Mouse (Mus musculus) heart, embryonic 13.5 days (tissue): ENCODE measurements around the gene Fgf22. TPM values are rescaled to one million over a fixed set of nuclear protein-coding genes. Genes with fewer than 3 reads are reported as not detected.

Experiments used
- ATAC-seq: fragments of 200-750 bp; cut with Nextera tagmentation; 2 replicates; pipeline ENCODE4 v1.8.0; 2017; ENCODE audit warnings: moderate TSS enrichment; ENCODE audit not compliant: insufficient number of reproducible peaks, low FRiP score, low TSS enrichment; ENCODE audit errors: extremely low read depth
- H3K27ac ChIP-seq: fragments of 300-500 bp; sonication (generic); replicated peaks from 2 replicates; pipeline ENCODE4 v1.5.1; 2015; ENCODE audit warnings: moderate library complexity, mild to moderate bottlenecking, inconsistent platforms
- H3K27me3 ChIP-seq: fragments of 300-500 bp; sonication (generic); replicated peaks from 2 replicates; pipeline ENCODE4 v1.6.1; 2015; ENCODE audit warnings: mild to moderate bottlenecking, inconsistent platforms
- H3K36me3 ChIP-seq: fragments of 300-500 bp; sonication (generic); 2 replicates; pipeline ENCODE4 v1.6.1; 2015; ENCODE audit warnings: mild to moderate bottlenecking, inconsistent platforms
- H3K4me1 ChIP-seq: fragments of 300-500 bp; sonication (generic); 2 replicates; pipeline ENCODE4 v1.6.1; 2015; ENCODE audit warnings: inconsistent platforms
- H3K4me2 ChIP-seq: fragments of 300-500 bp; sonication (generic); 2 replicates; pipeline ENCODE4 v1.6.1; 2015; ENCODE audit warnings: inconsistent platforms, mild to moderate bottlenecking, moderate library complexity
- H3K4me3 ChIP-seq: fragments of 300-500 bp; sonication (generic); 2 replicates; pipeline ENCODE4 v1.5.1; 2015; ENCODE audit warnings: moderate library complexity, mild to moderate bottlenecking, inconsistent platforms
- H3K9ac ChIP-seq: fragments of 300-500 bp; sonication (generic); 2 replicates; pipeline ENCODE4 v1.6.1; 2015; ENCODE audit warnings: inconsistent platforms, mild to moderate bottlenecking, moderate library complexity
- H3K9me3 ChIP-seq: fragments of 300-500 bp; sonication (generic); 2 replicates; pipeline ENCODE4 v1.6.1; 2016; ENCODE audit warnings: inconsistent platforms
- WGBS: fragments of 180-500 bp; shearing (Covaris S2); methylation state at CpG from one replicate; pipeline ENCODE4 v1.1.7; 2015; ENCODE audit warnings: mixed read lengths; 5-methylcytosine and 5-hydroxymethylcytosine counted together
- polyA plus RNA-seq: library from polyadenylated mRNA; unstranded; fragments of >200 nt; fragmentation: Nextera tagmentation; extraction: Ambion mirVana; gene quantifications from 2 replicates; pipeline ENCODE4 v1.2.1, GENCODE M21; 2015

The Fgf22 gene
- polyA plus RNA-seq, 1 experiment from 2014 or later = not detected

DNA sequence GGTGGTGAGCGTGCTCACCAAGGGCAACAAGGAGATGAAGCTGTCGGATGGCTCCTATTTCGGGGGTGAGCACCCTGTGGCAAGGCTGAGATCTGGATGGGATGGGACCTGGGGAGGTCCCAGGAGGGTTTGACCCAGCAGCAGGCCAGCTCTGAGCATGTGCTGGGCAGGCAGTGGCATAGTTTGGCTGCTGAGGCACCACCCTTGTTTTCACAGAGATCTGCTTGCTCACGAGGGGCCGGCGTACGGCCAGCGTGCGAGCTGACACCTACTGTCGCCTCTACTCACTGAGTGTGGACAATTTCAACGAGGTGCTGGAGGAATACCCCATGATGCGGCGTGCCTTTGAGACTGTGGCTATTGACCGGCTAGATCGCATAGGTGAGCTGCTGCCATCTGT, 21.0 kb upstream of the Fgf22 start:
- H3K4me3 ChIP-seq = no peak overlapping the region
- WGBS = 73% methylated on average over 15 of the region's 15 CpGs
- peaks cover 58% of the 10 kb centered on the region for H3K36me3 ChIP-seq
- H3K4me1 ChIP-seq = peaks cover 12% of the 10 kb centered on the region
- no peak overlapping the region for H3K4me2 ChIP-seq
- peaks cover 35% of the 10 kb centered on the region for H3K27me3 ChIP-seq
- H3K9ac ChIP-seq = no peak overlapping the region
- H3K27ac ChIP-seq = no peak overlapping the region
- H3K9me3 ChIP-seq = peaks cover 41% of the 10 kb centered on the region
- no peak for ATAC-seq

DNA sequence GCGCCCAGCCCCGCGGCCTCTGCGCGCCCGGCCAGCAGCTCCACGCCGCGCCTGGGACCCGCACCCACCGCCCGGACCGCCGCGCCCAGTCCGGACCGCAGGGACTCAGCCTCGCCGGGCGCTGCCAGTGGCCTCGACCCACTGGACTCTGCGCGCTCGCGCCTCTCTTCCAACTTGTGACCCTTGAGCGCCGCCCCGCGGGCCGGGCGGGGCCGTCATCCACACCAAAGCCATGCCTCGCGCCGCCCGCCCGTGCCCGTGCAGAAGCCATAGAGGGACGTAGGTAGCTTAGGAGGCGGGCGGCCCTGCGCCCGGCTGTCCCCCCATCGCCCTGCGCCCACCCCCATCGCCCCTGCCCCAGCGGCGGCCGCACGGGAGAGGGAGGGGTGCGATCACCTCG, 19.5 kb upstream of the Fgf22 start:
- Histone ChIP-seq H3K36me3 (peaks cover 73% of the 10 kb centered on the region), H3K9me3 (peaks cover 56% of the 10 kb centered on the region), H3K4me1 (peaks cover 6% of the 10 kb centered on the region; the same call in 1 of the 2 replicates), H3K4me2 (peak overlapping the region; percentile 44), H3K9ac (no peak overlapping the region), H3K27me3 (peaks cover 30% of the 10 kb centered on the region), H3K27ac (no peak overlapping the region), H3K4me3 (peak overlapping the region; percentile 25)
- 34% methylated on average over 49 of the region's 52 CpGs for WGBS
- ATAC-seq = no peak

DNA sequence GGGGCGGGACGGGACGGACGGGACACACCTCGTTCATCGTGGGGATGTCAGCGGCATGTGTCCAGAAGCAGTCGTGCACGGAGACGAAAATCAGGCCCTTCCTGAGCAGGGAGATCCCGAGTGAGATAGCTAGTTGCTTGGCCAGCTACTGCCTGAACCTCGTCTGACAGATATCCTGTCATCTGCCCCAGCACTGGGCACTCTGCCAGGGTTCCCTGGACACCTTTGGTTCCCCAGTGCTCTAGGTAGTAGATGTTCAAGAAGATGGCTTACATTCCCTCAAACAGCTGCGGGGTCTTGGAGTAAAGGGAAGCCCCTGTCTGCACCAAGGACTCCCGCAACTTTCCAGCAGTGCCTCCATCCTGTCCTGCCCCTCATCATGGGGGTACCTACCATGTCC, 18.2 kb upstream of the Fgf22 start:
- ATAC-seq = no peak
- H3K4me3 ChIP-seq = no peak overlapping the region
- WGBS = 89% methylated on average over 11 of the region's 14 CpGs
- H3K9me3 ChIP-seq = peaks cover 68% of the 10 kb centered on the region
- no peak overlapping the region for H3K9ac ChIP-seq
- H3K27ac ChIP-seq = no peak overlapping the region
- H3K4me2 ChIP-seq = no peak overlapping the region
- H3K4me1 ChIP-seq = peaks cover 6% of the 10 kb centered on the region; the same call in 1 of the 2 replicates
- peaks cover 87% of the 10 kb centered on the region for H3K36me3 ChIP-seq
- peaks cover 30% of the 10 kb centered on the region for H3K27me3 ChIP-seq

DNA sequence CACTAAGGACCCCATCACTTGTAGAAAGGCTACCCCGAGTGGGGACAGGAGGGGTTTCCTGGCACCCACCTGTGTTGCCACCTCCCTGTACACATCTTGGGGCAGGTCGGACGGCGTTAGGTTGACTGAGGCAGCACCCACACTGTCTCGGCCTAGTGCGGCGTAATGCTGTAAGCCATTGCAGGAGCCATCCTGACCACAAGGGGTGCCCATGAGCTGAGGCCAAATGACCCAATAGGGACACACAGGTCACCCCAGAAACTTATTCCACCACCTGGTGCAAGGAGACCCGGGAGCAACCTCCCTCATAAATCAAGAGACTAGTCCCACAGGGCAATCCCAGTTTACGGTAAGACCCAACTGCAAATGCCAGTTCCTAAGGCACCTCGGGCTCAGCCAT, 16.6 kb upstream of the Fgf22 start:
- Histone ChIP-seq H3K4me1 (peaks cover 6% of the 10 kb centered on the region; the same call in 1 of the 2 replicates), H3K27ac (no peak overlapping the region), H3K4me3 (no peak overlapping the region), H3K9ac (no peak overlapping the region), H3K9me3 (peaks cover 68% of the 10 kb centered on the region), H3K36me3 (peaks cover 98% of the 10 kb centered on the region), H3K27me3 (peaks cover 30% of the 10 kb centered on the region), H3K4me2 (no peak overlapping the region)
- no peak for ATAC-seq
- 92% methylated on average over 10 of the region's 10 CpGs for WGBS

DNA sequence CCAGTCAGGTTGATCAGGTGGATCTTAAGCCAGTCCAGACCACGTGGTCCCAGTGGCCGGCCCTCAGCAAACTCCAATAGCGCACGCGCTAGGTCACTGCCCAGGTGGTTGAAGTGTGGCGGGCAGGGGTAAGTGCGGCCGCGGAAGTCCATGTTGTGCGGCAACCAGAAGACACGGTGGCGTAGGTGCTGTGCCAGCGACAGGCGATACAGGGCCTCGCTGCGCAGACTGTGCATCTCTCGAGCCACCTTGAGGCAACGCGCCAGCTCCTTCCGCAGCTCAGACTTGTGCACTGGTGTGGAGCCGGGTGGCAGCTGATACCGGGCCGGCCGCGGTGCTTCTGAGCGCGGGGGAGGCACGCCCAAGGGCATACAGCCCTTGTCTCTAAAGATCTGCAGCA, 15.6 kb upstream of the Fgf22 start:
- H3K4me1 ChIP-seq = peaks cover 6% of the 10 kb centered on the region; the same call in 1 of the 2 replicates
- WGBS = 94% methylated on average over 28 of the region's 28 CpGs
- H3K9ac ChIP-seq = no peak overlapping the region
- peaks cover 30% of the 10 kb centered on the region for H3K27me3 ChIP-seq
- peaks cover 100% of the 10 kb centered on the region for H3K36me3 ChIP-seq
- ATAC-seq = no peak
- H3K27ac ChIP-seq = no peak overlapping the region
- no peak overlapping the region for H3K4me2 ChIP-seq
- H3K4me3 ChIP-seq = no peak overlapping the region
- H3K9me3 ChIP-seq = peaks cover 68% of the 10 kb centered on the region

DNA sequence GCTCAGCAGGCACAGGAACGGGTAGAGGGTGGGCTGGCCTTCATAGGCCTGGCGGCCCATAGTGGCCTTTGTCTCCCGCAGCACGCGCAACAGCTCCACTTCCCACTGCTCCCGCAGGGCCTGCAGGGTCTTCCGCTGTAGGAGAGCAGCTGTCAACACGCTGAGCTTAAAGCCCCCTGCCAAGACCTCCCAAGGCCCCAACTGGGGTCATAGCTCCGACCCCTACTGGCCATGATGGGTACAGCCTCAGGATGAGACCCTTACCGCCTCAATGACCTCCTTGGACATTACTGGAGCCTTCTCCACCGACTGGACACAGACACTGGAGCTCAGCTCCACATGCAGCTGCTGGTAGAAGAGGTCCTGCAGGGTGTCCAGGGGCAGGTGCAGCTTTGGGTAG, 14.0 kb upstream of the Fgf22 start:
- H3K36me3 ChIP-seq = peaks cover 88% of the 10 kb centered on the region
- H3K4me2 ChIP-seq = no peak overlapping the region
- ATAC-seq = no peak
- 71% methylated on average over 11 of the region's 11 CpGs for WGBS
- H3K27me3 ChIP-seq = peaks cover 14% of the 10 kb centered on the region
- H3K9me3 ChIP-seq = peaks cover 56% of the 10 kb centered on the region
- H3K27ac ChIP-seq = no peak overlapping the region
- H3K4me1 ChIP-seq = peaks cover 6% of the 10 kb centered on the region
- H3K9ac ChIP-seq = no peak overlapping the region
- H3K4me3 ChIP-seq = no peak overlapping the region

DNA sequence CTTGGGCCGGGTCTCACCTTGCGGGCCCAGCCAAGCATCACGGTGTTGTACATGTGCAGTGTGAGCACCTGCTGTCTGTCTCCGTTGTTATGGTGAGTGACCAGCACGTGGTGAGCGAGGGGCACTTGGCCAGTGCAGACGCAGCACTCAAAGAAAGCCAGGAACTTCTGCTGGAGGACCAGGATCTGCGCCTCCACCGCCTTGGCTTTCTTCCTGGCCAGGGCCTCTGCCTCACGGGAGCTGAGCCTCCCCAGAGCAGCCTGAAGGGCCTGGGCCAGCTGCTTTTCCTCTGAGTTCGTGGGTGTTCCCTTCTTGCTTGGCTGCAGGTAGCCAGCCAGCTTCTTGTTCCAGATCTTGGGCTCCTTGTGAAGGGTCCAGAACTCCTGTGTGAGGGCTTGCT, 11.7 kb upstream of the Fgf22 start:
- no peak overlapping the region for H3K27ac ChIP-seq
- 86% methylated on average over 11 of the region's 11 CpGs for WGBS
- H3K27me3 ChIP-seq = no peaks in the 10 kb centered on the region
- no peak overlapping the region for H3K9ac ChIP-seq
- H3K4me3 ChIP-seq = no peak overlapping the region
- no peak for ATAC-seq
- peaks cover 65% of the 10 kb centered on the region for H3K36me3 ChIP-seq
- H3K9me3 ChIP-seq = peaks cover 33% of the 10 kb centered on the region
- H3K4me1 ChIP-seq = peaks cover 13% of the 10 kb centered on the region
- H3K4me2 ChIP-seq = no peak overlapping the region

DNA sequence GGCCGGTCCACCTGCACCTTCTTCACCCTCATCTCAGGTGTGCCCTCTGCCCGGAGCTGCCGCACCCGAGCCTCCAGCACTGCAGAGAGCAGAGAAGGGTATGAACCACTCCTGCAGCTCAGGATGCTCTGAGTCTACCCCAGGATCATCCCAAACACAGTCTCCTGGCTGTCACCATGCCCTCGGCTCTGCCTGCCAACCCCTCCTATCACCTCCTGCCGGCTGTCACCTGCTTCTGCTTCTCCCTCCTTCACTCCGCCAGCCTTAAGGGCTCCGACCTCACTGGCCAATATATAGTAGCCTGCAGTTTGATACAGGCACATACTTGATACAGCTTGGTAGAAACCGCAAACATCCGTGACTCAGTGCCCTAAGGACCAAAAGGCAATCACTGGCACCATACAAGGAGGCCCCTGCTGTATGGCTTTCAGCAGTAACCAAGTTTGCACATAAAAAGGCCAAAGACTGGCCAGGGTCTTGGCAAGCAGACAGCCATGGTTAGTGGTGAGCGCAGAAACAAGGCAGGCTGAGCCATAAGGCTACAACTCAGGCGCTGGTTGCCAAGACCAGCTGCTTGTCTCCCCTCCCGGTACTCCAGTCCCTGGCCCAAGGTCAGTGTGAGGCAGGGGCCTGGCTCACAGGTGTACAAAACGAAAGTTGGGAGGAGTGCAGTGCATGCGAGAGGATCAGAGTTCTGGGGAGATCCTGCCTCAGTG, 11.1 kb upstream of the Fgf22 start:
- Histone ChIP-seq H3K36me3 (peaks cover 59% of the 10 kb centered on the region), H3K4me3 (no peak overlapping the region), H3K9me3 (peaks cover 27% of the 10 kb centered on the region), H3K9ac (no peak overlapping the region), H3K27ac (no peak overlapping the region), H3K4me2 (no peak overlapping the region), H3K4me1 (peaks cover 13% of the 10 kb centered on the region), H3K27me3 (no peaks in the 10 kb centered on the region)
- ATAC-seq = no peak
- 91% methylated on average over 15 of the region's 15 CpGs for WGBS

DNA sequence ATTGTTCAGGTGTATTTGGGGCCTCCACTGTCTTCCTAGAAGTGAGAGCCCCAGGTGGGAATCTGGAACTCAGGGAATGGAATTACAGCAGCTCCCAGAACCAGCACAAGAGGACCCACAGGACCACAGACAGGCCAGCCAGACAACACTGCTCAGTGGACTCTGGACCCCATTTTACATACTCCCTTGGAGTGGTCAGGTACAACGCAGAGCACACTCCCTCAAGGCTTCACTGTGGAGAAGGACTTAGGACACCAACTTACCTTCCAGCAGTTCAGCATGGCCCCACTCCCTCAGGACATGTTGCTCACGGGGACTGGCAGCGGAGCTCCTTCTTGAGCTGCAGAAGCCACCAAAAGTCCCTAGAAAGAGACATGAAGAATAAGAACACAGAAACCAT, 9.5 kb upstream of the Fgf22 start:
- Histone ChIP-seq H3K27me3 (no peaks in the 10 kb centered on the region), H3K4me2 (peak overlapping the region; percentile 67), H3K9ac (peak overlapping the region; percentile 75; the same call in 1 of the 2 replicates), H3K9me3 (peaks cover 11% of the 10 kb centered on the region), H3K4me3 (peak overlapping the region; percentile 57), H3K36me3 (peaks cover 43% of the 10 kb centered on the region), H3K4me1 (peaks cover 13% of the 10 kb centered on the region), H3K27ac (no peak overlapping the region)
- 85% methylated on average over 3 of the region's 3 CpGs for WGBS
- no peak for ATAC-seq

DNA sequence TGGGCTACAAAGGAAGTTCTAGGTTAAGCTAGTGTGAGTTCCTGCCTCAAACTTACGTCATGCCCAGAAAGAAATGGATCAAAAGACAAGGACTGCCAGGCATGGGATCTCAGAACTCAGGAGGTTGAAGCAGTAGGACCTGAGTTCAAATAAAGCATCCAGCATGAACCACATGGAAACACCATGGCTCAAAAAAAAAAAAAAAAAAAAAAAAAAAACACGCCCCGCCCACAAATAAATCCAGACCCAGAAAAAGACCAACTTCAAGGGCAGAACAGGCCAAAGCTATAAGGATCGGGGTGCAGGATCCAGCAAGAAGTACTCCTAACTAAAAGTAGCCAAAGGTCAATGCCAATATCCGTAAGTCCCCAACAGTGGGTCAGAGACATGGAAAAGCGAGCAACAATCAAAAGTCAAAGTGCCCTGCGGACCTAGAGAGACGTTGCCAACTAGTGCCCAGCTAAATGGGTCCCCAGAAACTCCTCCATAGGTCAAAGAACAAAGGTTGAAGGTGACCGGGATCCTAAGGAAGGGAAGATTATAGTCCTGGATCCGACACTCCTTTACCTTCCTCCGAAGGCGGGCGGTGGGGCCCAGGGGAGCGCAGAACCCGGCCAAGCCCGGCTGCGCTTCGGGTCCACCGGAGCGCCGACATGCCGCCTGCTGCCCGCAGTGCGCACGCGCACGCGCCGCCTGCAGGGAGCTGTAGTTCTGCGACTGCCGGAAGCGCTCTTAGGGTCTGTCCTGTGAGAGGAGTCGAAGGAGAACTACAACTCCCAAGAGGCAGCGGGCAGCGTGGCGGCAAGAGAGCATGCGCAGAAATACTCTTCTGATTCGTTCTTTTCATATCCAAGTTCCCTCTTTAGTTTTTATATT, 8.7 kb upstream of the Fgf22 start, which contains the start of gene Polrmt:
TSS of gene Polrmt (minus strand) at position 684 of the 876 bp plus-strand sequence.
- peak within 1 kb of the TSS; percentile 75 for H3K9ac ChIP-seq
- H3K4me3 ChIP-seq = peak within 1 kb of the TSS; percentile 57
- H3K27me3 ChIP-seq = no peaks in the 10 kb centered on the region
- H3K4me1 ChIP-seq = peaks cover 13% of the 10 kb centered on the region
- H3K9me3 ChIP-seq = peaks cover 4% of the 10 kb centered on the region
- peaks cover 36% of the 10 kb centered on the region for H3K36me3 ChIP-seq
- H3K4me2 ChIP-seq = peak within 1 kb of the TSS; percentile 67
- 3% methylated on average over 38 of the region's 38 CpGs for WGBS
- H3K27ac ChIP-seq = peak within 1 kb of the TSS; percentile 5; the same call in 1 of the 2 replicates
- ATAC-seq = peak; percentile 90

DNA sequence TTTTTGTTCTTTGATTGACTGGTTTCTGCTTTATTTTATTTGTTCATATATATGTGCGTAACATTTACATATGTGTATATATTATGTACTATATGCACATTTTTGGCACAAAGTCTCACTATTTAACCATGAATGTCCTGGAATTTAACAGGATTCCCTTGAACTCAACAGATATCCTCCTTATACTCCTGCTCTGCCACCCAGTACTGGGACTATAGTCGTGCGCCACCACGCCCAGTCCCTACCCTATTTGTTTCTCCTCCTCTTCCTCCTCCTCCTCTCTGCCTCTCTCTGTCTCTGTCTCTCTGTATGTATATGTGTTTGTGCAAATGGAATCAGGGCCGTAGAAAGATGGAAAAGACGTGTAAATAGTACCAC, 8.1 kb upstream of the Fgf22 start:
- Histone ChIP-seq H3K27ac (0 out of 2 replicates have a peak overlapping the region, but pooled peaks have one; percentile 5), H3K9me3 (no peaks in the 10 kb centered on the region), H3K4me1 (peaks cover 13% of the 10 kb centered on the region), H3K4me2 (peak overlapping the region; percentile 67), H3K27me3 (no peaks in the 10 kb centered on the region; the same call in 1 of the 2 replicates), H3K4me3 (peak overlapping the region; percentile 38), H3K36me3 (peaks cover 29% of the 10 kb centered on the region), H3K9ac (peak overlapping the region; percentile 69)
- 25% methylated on average over 6 of the region's 6 CpGs for WGBS
- ATAC-seq = no peak
